Mouse (Mus musculus) midbrain, postnatal 0 days (tissue): ENCODE results near the gene Aqp11. TPM values are rescaled to one million over a fixed set of nuclear protein-coding genes. Genes with fewer than 3 reads are reported as not detected.

Experiments
- ATAC-seq: fragments of 200-750 bp; cut with Nextera tagmentation; 2 replicates; pipeline ENCODE4 v1.8.0; 2017; ENCODE audit warnings: moderate number of reproducible peaks, mild to moderate bottlenecking, moderate TSS enrichment, moderate library complexity; ENCODE audit not compliant: low FRiP score
- DNase-seq: peaks from one replicate; pipeline ENCODE4 v3.0.0-alpha.2; 2015; ENCODE audit warnings: low spot score
- H3K27ac ChIP-seq: fragments of 300-500 bp; sonication (generic); 2 replicates; pipeline ENCODE4 v1.5.1; 2014; ENCODE audit warnings: low read depth, mild to moderate bottlenecking, low read length, mixed read lengths
- H3K27me3 ChIP-seq: fragments of 300-500 bp; sonication (generic); 2 replicates; pipeline ENCODE4 v1.6.1; 2014; ENCODE audit warnings: low read length, control low read depth, mixed read lengths; ENCODE audit not compliant: insufficient read depth
- H3K36me3 ChIP-seq: fragments of 300-500 bp; sonication (generic); 2 replicates; pipeline ENCODE4 v1.6.1; 2014; ENCODE audit warnings: low read length, control low read depth, mixed read lengths; ENCODE audit not compliant: insufficient read depth
- H3K4me1 ChIP-seq: fragments of 300-500 bp; sonication (generic); 2 replicates; pipeline ENCODE4 v1.6.1; 2014; ENCODE audit warnings: mild to moderate bottlenecking, control low read depth, antibody characterized with exemption, low read length, mixed read lengths; ENCODE audit not compliant: insufficient read depth
- H3K4me2 ChIP-seq: fragments of 300-500 bp; sonication (generic); 2 replicates; pipeline ENCODE4 v1.6.1; 2014; ENCODE audit warnings: low read depth, mild to moderate bottlenecking, low read length, mixed read lengths; ENCODE audit not compliant: poor library complexity, severe bottlenecking
- H3K4me3 ChIP-seq: fragments of 300-500 bp; sonication (generic); 2 replicates; pipeline ENCODE4 v1.5.1; 2014; ENCODE audit warnings: low read depth, mild to moderate bottlenecking, low read length, moderate library complexity
- H3K9ac ChIP-seq: fragments of 300-500 bp; sonication (generic); replicated peaks from 2 replicates; pipeline ENCODE4 v1.6.1; 2014; ENCODE audit warnings: mild to moderate bottlenecking, low read length, moderate library complexity, mixed read lengths; ENCODE audit not compliant: poor library complexity, severe bottlenecking
- H3K9me3 ChIP-seq: fragments of 300-500 bp; sonication (generic); 2 replicates; pipeline ENCODE4 v1.6.1; 2016; ENCODE audit warnings: low read length, control low read depth
- CTCF ChIP-seq: IDR thresholded peaks from 2 replicates; pipeline ENCODE4 v1.5.1; 2016; ENCODE audit warnings: antibody characterized with exemption, mild to moderate bottlenecking
- WGBS: fragments of 180-500 bp; shearing (Covaris S2); extraction: QIAGEN DNeasy Blood & Tissue Kit; methylation state at CpG from one replicate; pipeline ENCODE4 v1.1.7; 2014; 5-methylcytosine and 5-hydroxymethylcytosine counted together
- polyA plus RNA-seq: library from polyadenylated mRNA; unstranded; fragments of >200 nt; fragmentation: Nextera tagmentation; extraction: Ambion mirVana; gene quantifications from 2 replicates; pipeline ENCODE4 v1.2.1, GENCODE M21; 2015
- total RNA-seq: library from RNA; depleted of rRNA; stranded (reverse); fragments of >200 nt; gene quantifications from 2 replicates; pipeline ENCODE4 v1.2.3, GENCODE M21; 2014

Aqp11 gene
- total and polyA plus RNA-seq, 2 experiments from 2014 or later, result 13.5 to 24.0 TPM

DNA sequence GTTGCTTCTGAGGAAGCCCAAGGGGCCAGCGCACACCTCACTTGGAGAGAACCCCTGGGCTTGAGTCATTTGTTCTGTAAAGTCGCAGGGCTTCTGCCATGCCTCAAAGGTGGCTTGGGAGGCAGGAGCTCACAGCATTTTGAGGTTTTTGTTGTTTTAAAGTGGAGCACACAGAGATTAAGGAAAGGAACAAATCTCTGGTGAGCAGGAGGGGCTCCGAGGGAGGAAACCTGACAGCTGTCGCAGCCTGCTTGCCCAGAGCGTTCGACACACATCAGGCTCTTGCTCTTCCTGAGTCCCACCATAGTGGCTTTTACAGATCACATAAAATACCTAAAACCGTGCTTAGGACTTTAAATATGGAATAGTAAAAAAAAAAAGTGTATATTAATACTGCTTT is 11.3 kb downstream of the Aqp11 start:
- TF ChIP-seq CTCF, result no peak
- DNase-seq, result no peak

DNA sequence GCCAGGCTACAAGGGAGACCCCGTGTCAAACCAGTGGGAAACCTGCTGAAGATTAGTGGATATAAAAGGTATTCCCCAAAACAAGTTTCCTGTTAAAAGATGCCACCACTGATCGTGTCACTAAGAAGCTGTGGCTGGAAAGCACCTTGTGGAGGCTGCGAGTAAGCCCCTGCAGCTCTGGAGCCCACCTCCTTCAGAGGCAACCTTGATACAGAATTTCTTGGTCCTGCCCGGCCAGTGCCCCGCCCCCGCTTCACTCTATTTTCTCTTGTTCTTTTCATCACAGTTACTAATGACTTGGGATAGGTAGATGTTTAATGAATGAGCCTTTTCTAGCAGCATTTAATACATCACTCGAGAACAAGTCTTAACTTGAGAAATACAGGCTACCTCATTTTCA is 12.0 kb downstream of the Aqp11 start:
- DNase-seq, result no peak
- no peak for ATAC-seq
- no peak overlapping the region for H3K9ac ChIP-seq
- H3K27ac ChIP-seq, result no peak overlapping the region
- 84% methylated on average over 7 of the region's 7 CpGs for WGBS
- H3K4me1 ChIP-seq, result no peaks in the 10 kb centered on the region
- H3K4me2 ChIP-seq, result no peak overlapping the region
- no peak overlapping the region for H3K4me3 ChIP-seq
- TF ChIP-seq CTCF, result no peak
- H3K27me3 ChIP-seq, result no peaks in the 10 kb centered on the region
- no peaks in the 10 kb centered on the region for H3K9me3 ChIP-seq
- H3K36me3 ChIP-seq, result 0 out of 2 replicates have a peak, but pooled peaks cover 3% of the 10 kb centered on the region

More for the DNA sequence above, 11.3 kb downstream of the Aqp11 start:
- no peak for ATAC-seq
- H3K9ac ChIP-seq, result no peak overlapping the region
- H3K27me3 ChIP-seq, result no peaks in the 10 kb centered on the region
- H3K9me3 ChIP-seq, result no peaks in the 10 kb centered on the region
- no peak overlapping the region for H3K4me2 ChIP-seq
- no peaks in the 10 kb centered on the region for H3K4me1 ChIP-seq
- no peak overlapping the region for H3K4me3 ChIP-seq
- 65% methylated on average over 7 of the region's 7 CpGs for WGBS
- 0 out of 2 replicates have a peak, but pooled peaks cover 3% of the 10 kb centered on the region for H3K36me3 ChIP-seq
- H3K27ac ChIP-seq, result no peak overlapping the region

GRCm38 (mm10) chr7:97725401-97725800 is 12.7 kb downstream of the Aqp11 start:
- Histone ChIP-seq H3K9ac (no peak overlapping the region), H3K4me1 (no peaks in the 10 kb centered on the region), H3K9me3 (no peaks in the 10 kb centered on the region), H3K4me3 (no peak overlapping the region), H3K4me2 (no peak overlapping the region), H3K36me3 (0 out of 2 replicates have a peak, but pooled peaks cover 5% of the 10 kb centered on the region), H3K27ac (no peak overlapping the region), H3K27me3 (no peaks in the 10 kb centered on the region)
- DNase-seq, result no peak
- no peak for TF ChIP-seq CTCF
- no peak for ATAC-seq
- 96% methylated on average over 6 of the region's 6 CpGs for WGBS

DNA sequence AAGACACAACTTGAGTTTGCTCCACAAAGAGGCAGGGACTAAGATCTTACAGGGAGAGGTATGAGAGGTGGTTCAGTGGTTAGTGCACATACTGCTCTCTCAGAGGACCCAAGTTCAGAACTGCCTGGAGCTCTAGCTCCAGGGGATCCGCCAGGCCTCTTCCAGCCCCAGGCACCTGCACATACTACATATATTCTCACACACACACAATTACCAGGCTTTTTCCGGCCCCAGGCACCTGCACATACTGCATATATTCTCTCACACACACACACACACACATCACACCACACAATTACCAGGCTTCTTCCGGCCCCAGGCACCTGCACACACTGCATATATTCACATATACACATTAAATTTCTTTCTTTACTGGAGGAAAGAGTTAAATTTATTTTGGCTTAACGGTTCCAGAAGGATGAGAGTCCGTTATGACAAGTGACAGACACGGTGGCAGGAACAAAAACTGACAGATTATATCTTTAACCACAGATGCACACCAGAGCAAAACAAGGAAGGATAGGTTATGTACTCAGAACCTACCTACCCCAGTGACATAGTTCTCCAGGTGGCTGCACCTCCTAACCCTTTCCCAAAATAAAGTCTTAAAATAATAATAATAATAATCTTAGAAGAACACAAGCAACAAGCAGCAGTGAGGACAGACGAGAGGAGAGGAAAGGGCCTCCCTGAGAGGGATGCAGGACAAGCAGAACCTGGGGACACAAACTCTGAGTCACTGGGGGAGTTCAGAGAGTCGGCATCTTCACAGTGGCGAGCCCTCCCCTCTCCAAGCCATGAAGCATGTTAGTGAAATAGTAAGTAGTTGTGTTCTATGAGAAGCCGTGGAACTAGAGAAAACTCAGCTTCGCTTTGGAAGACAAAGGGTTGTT is 14.2 kb downstream of the Aqp11 start:
- DNase-seq (no peak), ATAC-seq (no peak)
- Histone ChIP-seq H3K36me3 (peaks cover 14% of the 10 kb centered on the region), H3K4me2 (no peak overlapping the region), H3K9ac (no peak overlapping the region), H3K27ac (no peak overlapping the region), H3K4me1 (no peaks in the 10 kb centered on the region), H3K27me3 (no peaks in the 10 kb centered on the region), H3K4me3 (no peak overlapping the region), H3K9me3 (no peaks in the 10 kb centered on the region)
- 88% methylated on average over 11 of the region's 11 CpGs for WGBS
- TF ChIP-seq CTCF, result no peak

- 94% methylated on average over 7 of the region's 7 CpGs for WGBS
- no peaks in the 10 kb centered on the region for H3K27me3 ChIP-seq
- H3K27ac ChIP-seq, result no peak overlapping the region
- H3K36me3 ChIP-seq, result peaks cover 26% of the 10 kb centered on the region
- no peak overlapping the region for H3K4me2 ChIP-seq
- H3K4me3 ChIP-seq, result no peak overlapping the region
- no peaks in the 10 kb centered on the region for H3K9me3 ChIP-seq
- no peak overlapping the region for H3K9ac ChIP-seq
- no peaks in the 10 kb centered on the region for H3K4me1 ChIP-seq
- ATAC-seq (no peak), DNase-seq (no peak)
- no peak for TF ChIP-seq CTCF
Measured at GRCm38 (mm10) chr7:97722278-97722918, 15.7 kb downstream of the Aqp11 start.

DNA sequence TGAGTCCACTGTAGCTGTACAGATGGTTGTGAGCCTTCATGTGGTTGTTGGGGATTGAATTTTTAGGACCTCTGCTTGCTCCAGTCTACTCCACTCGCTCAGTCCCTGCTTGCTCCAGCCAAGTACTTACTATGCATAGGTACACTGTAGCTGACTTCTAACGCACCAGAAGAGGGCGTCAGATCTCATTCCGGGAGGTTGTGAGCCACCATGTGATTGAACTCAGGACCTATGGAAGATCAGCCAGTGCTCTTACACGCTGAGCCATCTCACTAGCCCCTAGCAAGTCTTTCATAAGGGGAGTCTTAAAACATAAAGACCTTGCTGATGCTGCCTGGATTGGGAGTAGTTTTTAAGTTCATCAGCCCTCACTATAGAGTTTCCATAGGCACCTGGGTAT is 18.0 kb downstream of the Aqp11 start:
- peaks cover 31% of the 10 kb centered on the region for H3K36me3 ChIP-seq
- no peak for ATAC-seq
- DNase-seq, result no peak
- no peaks in the 10 kb centered on the region for H3K27me3 ChIP-seq
- no peaks in the 10 kb centered on the region for H3K9me3 ChIP-seq
- no peak overlapping the region for H3K4me2 ChIP-seq
- no peaks in the 10 kb centered on the region for H3K4me1 ChIP-seq
- 85% methylated on average over 5 of the region's 5 CpGs for WGBS
- no peak for TF ChIP-seq CTCF
- no peak overlapping the region for H3K4me3 ChIP-seq
- no peak overlapping the region for H3K27ac ChIP-seq
- no peak overlapping the region for H3K9ac ChIP-seq
